In genomic region chr13:43936504-43936903, GRCm38 (mm10) we compare ENCODE assay signal across 21 mouse cellular contexts.
DNase-seq lines count a peak whose midpoint lies in the region; ATAC-seq and TF ChIP-seq lines count a peak whose summit lies in the region.
"Had no signal": no experiment of that assay in that cellular context is flagged by ENCODE, and none has a peak within 500 bp of the region (broad histone marks: within the 10 kb centered on the region; RNA-seq: fewer than 3 reads in every experiment).

No protein-coding gene starts in this region.

- no peak overlapping the region for H3K4me3 ChIP-seq in hindbrain, embryonic 10.5 days
- no peak overlapping the region for H3K4me3 ChIP-seq in hindbrain, postnatal 0 days (ENCODE audit: low read length)
- H3K4me3 ChIP-seq in embryonic facial prominence, embryonic 10.5 days, result no peak overlapping the region
- no peak overlapping the region for H3K4me3 ChIP-seq in hindbrain, embryonic 13.5 days
- no peak overlapping the region for H3K4me3 ChIP-seq in midbrain, embryonic 16.5 days (ENCODE audit: low read depth, low read length)
- H3K4me3 ChIP-seq in kidney, embryonic 16.5 days (ENCODE audit: low read length), result no peak overlapping the region
- H3K4me3 ChIP-seq: embryonic facial prominence, embryonic 12.5 days; gastrocnemius, adult 2 months; intestine, embryonic 15.5 days; kidney, embryonic 15.5 days; layer of hippocampus, adult 2 months; liver, embryonic 13.5 days; megakaryocyte, embryonic 14.5 days; neural tube, embryonic 12.5 days had no signal

- TF ChIP-seq CTCF in hindbrain, postnatal 0 days (IDR thresholded peaks at IDR 0.05; ENCODE audit: low read depth), result no peak

- H3K36me3 ChIP-seq in hindbrain, embryonic 10.5 days, result no peaks in the 10 kb centered on the region
- no peaks in the 10 kb centered on the region for H3K36me3 ChIP-seq in hindbrain, postnatal 0 days (ENCODE audit: insufficient read depth, low read length)
- no peaks in the 10 kb centered on the region for H3K36me3 ChIP-seq in embryonic facial prominence, embryonic 10.5 days (replicated peaks)
- no peaks in the 10 kb centered on the region for H3K36me3 ChIP-seq in hindbrain, embryonic 13.5 days
- H3K36me3 ChIP-seq in midbrain, embryonic 16.5 days (ENCODE audit: control insufficient read depth, insufficient read depth, low read length), result no peaks in the 10 kb centered on the region
- no peaks in the 10 kb centered on the region for H3K36me3 ChIP-seq in kidney, embryonic 16.5 days (ENCODE audit: insufficient read depth, low read length)
- H3K36me3 ChIP-seq: embryonic facial prominence, embryonic 12.5 days; intestine, embryonic 15.5 days; kidney, embryonic 15.5 days; liver, embryonic 13.5 days; neural tube, embryonic 12.5 days had no signal

- DNase-seq in hindbrain, embryonic 10.5 days (ENCODE audit: low spot score), result peak; percentile 37
- no peak for DNase-seq in hindbrain, postnatal 0 days (ENCODE audit: low spot score)
- DNase-seq in embryonic facial prominence, embryonic 10.5 days (ENCODE audit: low spot score), result peak; percentile 31
- DNase-seq in MN1 (ENCODE audit: low spot score) (no peak), liver (no peak)
- DNase-seq: adrenal gland, postnatal 10 days; cerebellum, adult 8-10 months; gastrocnemius, adult 2 months; heart, postnatal 14 days; left cerebral cortex, postnatal 4 days; liver, embryonic 13.5 days; thymus, adult 18-20 months had no signal

- ATAC-seq in hindbrain, postnatal 0 days, result no peak
- 0 out of 2 replicates have a peak, but pooled peaks have one; percentile 43 for ATAC-seq in hindbrain, embryonic 13.5 days (ENCODE audit: low FRiP score)
- 0 out of 2 replicates have a peak, but pooled peaks have one; percentile 34 for ATAC-seq in midbrain, embryonic 16.5 days
- ATAC-seq in kidney, embryonic 16.5 days (ENCODE audit: low FRiP score, low TSS enrichment), result no peak
- ATAC-seq: intestine, embryonic 15.5 days had no signal

- H3K4me2 ChIP-seq in hindbrain, postnatal 0 days (ENCODE audit: low read depth, low read length), result no peak overlapping the region
- no peak overlapping the region for H3K4me2 ChIP-seq in hindbrain, embryonic 13.5 days
- H3K4me2 ChIP-seq in midbrain, embryonic 16.5 days (ENCODE audit: low read length), result no peak overlapping the region
- H3K4me2 ChIP-seq in kidney, embryonic 16.5 days (replicated peaks; ENCODE audit: low read depth, low read length), result no peak overlapping the region
- H3K4me2 ChIP-seq: embryonic facial prominence, embryonic 12.5 days; intestine, embryonic 15.5 days; kidney, embryonic 15.5 days; liver, embryonic 13.5 days; neural tube, embryonic 12.5 days had no signal

- WGBS in hindbrain, embryonic 10.5 days, result 34% methylated on average over 4 of the region's 4 CpGs
- WGBS in hindbrain, postnatal 0 days, result 13% methylated on average over 4 of the region's 4 CpGs
- 32% methylated on average over 4 of the region's 4 CpGs for WGBS in embryonic facial prominence, embryonic 10.5 days
- 16% methylated on average over 4 of the region's 4 CpGs for WGBS in hindbrain, embryonic 13.5 days
- WGBS in midbrain, embryonic 16.5 days, result 9% methylated on average over 4 of the region's 4 CpGs
- 68% methylated on average over 4 of the region's 4 CpGs for WGBS in kidney, embryonic 16.5 days

- peaks cover 5% of the 10 kb centered on the region; the same call in 1 of the 2 replicates for H3K9me3 ChIP-seq in hindbrain, embryonic 10.5 days
- H3K9me3 ChIP-seq in hindbrain, postnatal 0 days (ENCODE audit: low read length), result no peaks in the 10 kb centered on the region
- H3K9me3 ChIP-seq in embryonic facial prominence, embryonic 10.5 days, result 0 out of 2 replicates have a peak, but pooled peaks cover 4% of the 10 kb centered on the region
- 0 out of 2 replicates have a peak, but pooled peaks cover 2% of the 10 kb centered on the region for H3K9me3 ChIP-seq in hindbrain, embryonic 13.5 days
- no peaks in the 10 kb centered on the region for H3K9me3 ChIP-seq in midbrain, embryonic 16.5 days (replicated peaks; ENCODE audit: control insufficient read depth, low read length, poor library complexity, severe bottlenecking)
- 0 out of 2 replicates have a peak, but pooled peaks cover 5% of the 10 kb centered on the region for H3K9me3 ChIP-seq in kidney, embryonic 16.5 days (ENCODE audit: low read length)
- H3K9me3 ChIP-seq: embryonic facial prominence, embryonic 12.5 days; intestine, embryonic 15.5 days; kidney, embryonic 15.5 days; liver, embryonic 13.5 days; neural tube, embryonic 12.5 days had no signal

- peak overlapping the region; percentile 30 for H3K27ac ChIP-seq in hindbrain, embryonic 10.5 days
- no peak overlapping the region for H3K27ac ChIP-seq in hindbrain, postnatal 0 days
- peak overlapping the region; percentile 44; the same call in 1 of the 2 replicates for H3K27ac ChIP-seq in embryonic facial prominence, embryonic 10.5 days (replicated peaks)
- no peak overlapping the region for H3K27ac ChIP-seq in hindbrain, embryonic 13.5 days
- H3K27ac ChIP-seq in midbrain, embryonic 16.5 days (ENCODE audit: low read length), result no peak overlapping the region
- no peak overlapping the region for H3K27ac ChIP-seq in kidney, embryonic 16.5 days (ENCODE audit: low read length)
- H3K27ac ChIP-seq: embryonic facial prominence, embryonic 12.5 days; gastrocnemius, adult 2 months; intestine, embryonic 15.5 days; kidney, embryonic 15.5 days; layer of hippocampus, adult 2 months; liver, embryonic 13.5 days; neural tube, embryonic 12.5 days had no signal

- H3K4me1 ChIP-seq in hindbrain, embryonic 10.5 days (replicated peaks), result peaks cover 36% of the 10 kb centered on the region
- H3K4me1 ChIP-seq in hindbrain, postnatal 0 days (ENCODE audit: insufficient read depth, low read length), result peaks cover 7% of the 10 kb centered on the region; the same call in 1 of the 2 replicates
- peaks cover 33% of the 10 kb centered on the region for H3K4me1 ChIP-seq in embryonic facial prominence, embryonic 10.5 days
- peaks cover 20% of the 10 kb centered on the region for H3K4me1 ChIP-seq in hindbrain, embryonic 13.5 days (replicated peaks)
- H3K4me1 ChIP-seq in midbrain, embryonic 16.5 days (ENCODE audit: control insufficient read depth, insufficient read depth, low read length), result peaks cover 19% of the 10 kb centered on the region
- H3K4me1 ChIP-seq in kidney, embryonic 16.5 days (ENCODE audit: insufficient read depth, low read length), result peaks cover 7% of the 10 kb centered on the region; the same call in 1 of the 2 replicates
- H3K4me1 ChIP-seq: intestine, embryonic 15.5 days; liver, embryonic 13.5 days; megakaryocyte, embryonic 14.5 days had no signal

- H3K9ac ChIP-seq in hindbrain, postnatal 0 days (replicated peaks; ENCODE audit: low read length), result no peak overlapping the region
- no peak overlapping the region for H3K9ac ChIP-seq in hindbrain, embryonic 13.5 days
- H3K9ac ChIP-seq in midbrain, embryonic 16.5 days (ENCODE audit: low read depth, low read length), result no peak overlapping the region
- no peak overlapping the region for H3K9ac ChIP-seq in kidney, embryonic 16.5 days (replicated peaks; ENCODE audit: low read length)
- H3K9ac ChIP-seq: embryonic facial prominence, embryonic 12.5 days; intestine, embryonic 15.5 days; kidney, embryonic 15.5 days; liver, embryonic 13.5 days; neural tube, embryonic 12.5 days had no signal

- 0 out of 2 replicates have a peak, but pooled peaks cover 3% of the 10 kb centered on the region for H3K27me3 ChIP-seq in hindbrain, embryonic 10.5 days (ENCODE audit: insufficient read depth, poor library complexity, severe bottlenecking)
- no peaks in the 10 kb centered on the region for H3K27me3 ChIP-seq in hindbrain, postnatal 0 days (ENCODE audit: insufficient read depth, low read length)
- no peaks in the 10 kb centered on the region for H3K27me3 ChIP-seq in embryonic facial prominence, embryonic 10.5 days (replicated peaks; ENCODE audit: low read depth, poor library complexity, severe bottlenecking)
- H3K27me3 ChIP-seq in hindbrain, embryonic 13.5 days, result no peaks in the 10 kb centered on the region
- H3K27me3 ChIP-seq in midbrain, embryonic 16.5 days (ENCODE audit: control insufficient read depth, insufficient read depth, low read depth, low read length), result no peaks in the 10 kb centered on the region
- peaks cover 3% of the 10 kb centered on the region; the same call in 1 of the 2 replicates for H3K27me3 ChIP-seq in kidney, embryonic 16.5 days (ENCODE audit: insufficient read depth, low read length)
- H3K27me3 ChIP-seq: embryonic facial prominence, embryonic 12.5 days; intestine, embryonic 15.5 days; liver, embryonic 13.5 days; neural tube, embryonic 12.5 days had no signal

Comparison
In these comparisons a context has a peak if more than half of its experiments do, and no peak if none do; other contexts are left out.
1. DNase-seq: peak in hindbrain, embryonic 10.5 days (single experiment) and embryonic facial prominence, embryonic 10.5 days (single experiment); none in hindbrain, postnatal 0 days (single experiment), MN1 (single experiment) and liver (single experiment).
2. H3K27ac ChIP-seq: peak in hindbrain, embryonic 10.5 days (single experiment) and embryonic facial prominence, embryonic 10.5 days (single experiment); none in hindbrain, postnatal 0 days (single experiment), hindbrain, embryonic 13.5 days (single experiment), midbrain, embryonic 16.5 days (single experiment) and kidney, embryonic 16.5 days (single experiment).
3. ATAC-seq: peak in hindbrain, embryonic 13.5 days (single experiment) and midbrain, embryonic 16.5 days (single experiment); none in hindbrain, postnatal 0 days (single experiment) and kidney, embryonic 16.5 days (single experiment).